Mouse (Mus musculus): Measurements from ENCODE around the gene Kif1b.

Gene Kif1b

DNA sequence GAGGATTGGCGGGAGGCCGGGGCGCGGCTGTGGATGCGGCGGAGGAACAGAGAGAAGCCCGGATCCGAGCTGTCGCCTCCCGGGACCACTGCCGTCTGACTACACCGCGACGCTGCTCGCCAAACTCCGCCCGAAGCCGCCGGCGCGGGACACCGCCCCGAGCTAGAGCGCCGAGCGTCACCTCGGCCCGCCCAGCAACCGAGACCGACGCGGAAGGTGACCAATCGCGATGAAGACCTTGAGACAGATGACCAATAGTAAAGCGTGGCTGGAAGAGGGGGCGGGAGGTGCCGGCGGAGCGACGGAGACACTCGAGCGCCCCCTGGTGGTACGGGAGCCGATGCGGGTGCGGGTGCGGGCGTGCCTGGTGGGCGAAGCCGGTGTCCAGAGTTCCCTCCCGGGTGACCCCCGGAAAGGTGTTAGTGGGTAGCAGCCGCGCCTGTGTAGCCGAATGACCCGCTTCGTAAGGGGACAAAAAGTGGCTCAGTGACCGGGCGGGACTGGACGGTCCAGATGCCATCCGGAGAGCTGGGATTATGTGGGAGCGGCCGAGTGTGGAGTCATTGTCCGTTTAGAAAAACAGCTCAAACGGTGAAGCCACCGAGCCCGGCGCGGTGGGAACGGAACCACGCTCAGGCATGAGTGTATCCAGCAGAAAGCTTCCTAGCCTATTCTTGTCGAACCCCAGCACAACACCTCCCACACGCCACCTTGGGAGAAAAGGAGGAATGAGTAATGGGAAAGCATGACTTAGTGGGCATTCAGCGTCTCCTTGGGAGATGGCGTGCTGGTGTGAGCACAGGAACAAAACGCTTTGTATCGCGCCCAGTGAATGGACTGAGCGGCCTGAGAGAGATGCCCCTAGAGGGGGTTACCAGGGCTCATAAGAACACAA, at the start of gene Kif1b:
Kif1b (minus strand) TSS at position 98 of the 895 bp plus-strand sequence.
- DNase-seq, result peak; percentile 98

DNA sequence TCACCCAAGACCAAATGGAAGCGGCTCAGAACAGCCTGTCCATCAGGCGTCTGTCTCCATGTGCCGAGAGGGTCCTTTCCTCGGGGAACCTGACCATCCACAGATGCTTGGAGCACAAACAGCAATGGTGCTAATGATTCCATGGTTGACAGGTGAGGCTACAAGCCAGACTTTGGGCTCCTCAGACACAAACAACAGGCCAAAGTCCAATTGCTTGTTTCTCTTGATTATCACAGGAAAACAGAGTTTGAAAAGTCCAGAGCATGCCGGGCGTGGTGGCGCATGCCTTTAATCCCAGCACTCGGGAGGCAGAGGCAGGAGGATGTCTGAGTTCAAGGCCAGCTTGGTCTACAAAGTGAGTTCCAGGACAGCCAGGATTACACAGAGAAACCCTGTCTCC, 47.2 kb upstream of the Kif1b start:
- DNase-seq, result no peak

DNA sequence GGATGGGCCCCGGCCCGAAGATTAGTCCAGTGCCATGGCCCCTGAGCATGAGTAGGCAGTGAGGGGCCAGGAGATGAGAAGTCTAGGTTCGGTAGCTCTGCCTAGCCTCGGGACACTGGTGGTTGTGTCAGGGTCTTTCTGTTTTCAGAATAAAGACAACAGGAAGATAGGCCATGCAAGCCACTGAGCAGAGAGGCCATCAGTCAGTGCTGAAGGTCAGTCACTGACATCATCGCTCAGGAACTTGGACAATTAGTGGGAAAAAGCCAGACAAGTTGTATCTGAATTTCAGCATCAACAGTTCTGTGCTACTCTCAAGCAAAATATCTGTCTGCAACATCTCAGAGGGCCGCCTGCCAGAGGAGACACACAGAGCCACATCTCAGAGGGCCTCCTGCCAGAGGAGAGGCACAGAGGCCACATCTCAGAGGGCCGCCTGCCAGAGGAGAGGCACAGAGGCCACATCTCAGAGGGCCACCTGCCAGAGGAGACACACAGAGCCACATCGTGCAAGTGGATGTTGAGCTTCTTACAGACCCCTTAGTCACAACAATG, 44.2 kb upstream of the Kif1b start:
- no peak for DNase-seq

DNA sequence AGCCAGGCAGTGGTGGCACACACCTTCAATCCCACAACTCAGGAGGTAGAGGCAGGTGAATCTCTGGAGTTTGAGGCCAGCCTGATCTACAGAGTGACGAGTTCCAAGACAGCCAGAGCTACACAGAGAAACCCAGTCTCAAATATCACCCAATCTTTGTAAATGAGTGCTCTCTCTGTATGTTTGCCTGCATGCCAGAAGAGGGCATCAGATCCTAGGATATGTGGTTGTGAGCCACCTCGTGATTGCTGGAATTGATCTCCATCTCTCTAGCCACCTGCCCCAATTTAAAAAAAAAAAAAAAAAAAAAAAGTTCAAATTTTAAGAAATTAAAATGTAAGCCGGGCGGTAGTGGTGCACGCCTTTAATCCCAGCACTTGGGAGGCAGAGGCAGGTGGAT, 41.5 kb upstream of the Kif1b start:
- no peak for DNase-seq

DNA sequence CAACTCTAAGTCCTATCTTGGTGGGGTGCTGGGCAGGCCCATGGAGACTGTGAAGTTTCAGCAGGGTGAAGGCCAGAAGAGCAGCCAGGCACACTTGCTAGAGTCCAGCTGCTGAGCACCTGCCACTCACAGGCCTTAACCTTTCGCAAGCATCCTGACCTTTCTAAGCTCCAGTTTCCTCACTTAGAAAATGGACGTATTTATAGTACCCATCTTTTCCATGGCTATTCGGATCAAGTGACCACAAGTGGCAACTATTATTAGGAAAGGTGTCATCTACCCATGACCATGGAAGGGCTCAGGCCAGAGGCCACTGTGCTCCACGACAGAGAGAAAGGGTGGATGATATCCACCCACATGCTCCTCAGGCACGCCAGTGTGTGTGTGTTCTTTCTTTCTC, 38.4 kb upstream of the Kif1b start:
- DNase-seq, result no peak

DNA sequence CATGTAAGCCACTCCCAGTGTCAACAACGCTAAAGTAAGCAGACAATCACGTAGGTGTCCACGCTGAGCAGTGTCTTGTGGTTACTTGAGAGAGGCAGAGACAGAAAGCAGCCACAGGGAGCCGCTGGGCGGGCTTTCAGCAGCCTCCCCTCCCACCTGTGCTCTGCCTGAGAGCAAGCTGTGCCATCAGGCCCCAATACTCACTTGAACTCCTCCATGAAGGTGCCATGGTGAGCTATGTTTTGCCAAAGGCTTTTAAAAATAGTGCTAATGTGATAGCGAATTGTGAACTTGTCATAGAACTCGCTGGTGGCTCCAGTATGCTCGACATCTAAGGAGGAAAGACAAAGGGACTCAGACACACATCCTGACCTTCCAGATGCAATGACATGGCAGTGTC, 36.8 kb upstream of the Kif1b start:
- no peak for DNase-seq

DNA sequence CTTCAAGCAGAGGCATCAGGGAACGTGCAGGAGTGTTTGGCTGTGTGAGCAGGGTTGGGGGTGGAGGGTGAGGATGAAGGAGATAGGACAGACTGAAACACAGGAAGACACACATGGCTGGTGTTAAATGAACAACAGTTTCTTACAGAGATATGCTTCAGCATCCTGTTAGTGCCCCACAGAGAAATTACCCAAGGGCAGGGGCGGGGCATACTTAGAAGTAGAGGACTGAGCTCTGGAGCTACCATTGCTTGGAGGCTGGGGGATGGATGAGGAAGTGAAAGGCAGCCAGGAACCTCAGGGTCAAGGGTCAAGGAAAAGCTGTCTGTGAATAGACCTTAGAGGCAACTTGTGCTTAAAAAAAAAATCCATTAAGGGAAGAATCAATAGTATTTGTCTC, 33.2 kb upstream of the Kif1b start:
- no peak for DNase-seq

DNA sequence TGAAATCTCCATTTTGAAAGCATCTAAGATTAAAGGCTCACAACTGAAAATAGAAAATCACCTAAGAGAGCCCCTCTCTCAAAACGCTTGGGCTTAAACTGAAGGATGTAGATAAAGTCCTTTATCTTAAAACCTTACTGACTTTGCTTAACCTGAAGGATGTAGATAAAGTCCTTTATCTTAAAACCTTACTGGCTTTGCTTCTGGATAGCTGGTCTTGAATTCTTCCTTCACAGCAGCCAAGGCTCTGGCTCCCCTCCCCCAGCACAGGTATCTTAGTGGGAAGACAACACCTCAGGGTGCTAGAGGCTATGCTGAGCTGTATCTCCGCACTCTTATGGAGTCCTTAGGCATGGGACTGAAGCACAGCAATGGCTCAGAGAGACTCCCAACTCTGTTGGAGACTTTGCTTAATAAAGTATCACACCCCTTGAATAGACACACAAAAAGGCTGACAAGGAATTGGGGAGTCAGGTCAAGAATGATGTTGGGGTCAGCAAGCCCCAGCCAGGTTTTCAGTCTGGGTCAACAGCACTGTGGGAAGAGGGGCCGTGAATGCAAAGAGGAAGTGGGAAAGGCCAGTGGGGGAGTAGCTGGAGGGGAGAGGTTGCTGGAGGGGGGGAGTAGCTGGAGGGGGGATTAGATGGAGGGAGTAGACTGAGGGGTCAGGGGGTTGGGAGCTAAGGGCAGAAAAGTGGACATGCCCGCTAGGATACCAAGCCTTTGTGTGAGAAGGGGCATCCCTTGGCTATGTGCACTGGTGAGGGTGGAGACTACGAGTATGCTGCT, 32.1 kb upstream of the Kif1b start:
- DNase-seq, result no peak

DNA sequence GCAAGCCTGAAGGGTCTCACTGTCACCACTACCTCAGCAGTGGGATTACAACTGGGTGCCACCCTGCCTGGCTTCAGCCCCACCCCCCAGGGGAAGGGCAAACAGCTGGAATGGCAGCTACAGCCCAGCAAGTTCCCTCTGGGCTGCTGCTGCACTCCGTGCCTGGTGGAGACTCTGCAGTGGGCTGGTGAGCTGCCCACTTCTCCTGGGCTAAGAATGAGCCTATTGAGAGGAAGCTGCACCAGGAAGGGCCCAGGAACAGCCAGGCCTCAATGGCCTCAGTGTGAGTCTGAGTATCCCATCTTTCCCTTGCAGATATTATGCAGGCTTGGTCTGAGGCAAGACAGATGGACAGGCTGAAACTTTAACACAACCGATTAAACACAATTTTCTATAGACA, 30.6 kb upstream of the Kif1b start:
- no peak for DNase-seq

DNA sequence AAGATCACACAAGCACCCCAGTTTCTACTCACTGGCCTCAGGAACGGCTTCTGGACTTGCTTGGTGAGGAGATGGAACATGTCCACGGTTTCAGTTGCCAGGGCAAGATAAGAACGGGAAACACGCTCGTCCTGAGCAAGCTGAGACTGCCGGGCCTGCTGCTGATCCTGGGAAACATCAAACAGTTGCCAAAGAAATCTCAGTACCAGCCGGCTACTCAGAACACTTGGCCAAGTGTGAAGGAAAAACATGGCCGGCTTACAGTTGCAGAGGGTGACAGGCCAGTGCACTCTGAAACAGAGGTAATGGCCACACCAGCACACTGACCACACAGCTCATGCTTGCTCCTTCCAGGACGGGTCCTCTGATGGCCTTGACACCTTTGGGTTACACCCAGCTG, 29.9 kb upstream of the Kif1b start:
- no peak for DNase-seq

DNA sequence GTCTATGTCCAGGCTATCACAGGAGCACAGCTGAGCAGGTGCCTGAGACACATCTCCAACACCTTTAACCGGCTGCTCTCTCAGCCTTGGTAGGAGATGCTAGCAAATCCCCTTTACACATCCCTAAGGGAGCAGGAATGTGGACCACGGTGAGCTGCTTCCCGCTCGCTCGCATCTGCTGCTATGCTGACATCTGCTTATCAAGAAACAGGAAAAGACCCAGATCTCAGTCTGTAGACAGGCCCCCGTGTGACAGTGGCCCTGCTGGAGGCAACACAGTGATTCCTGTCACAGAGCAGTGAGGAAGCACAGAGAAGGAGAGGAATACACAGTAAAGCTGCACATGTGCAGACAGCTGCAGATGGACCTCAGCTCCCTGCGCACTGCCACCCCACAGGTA, 28.8 kb upstream of the Kif1b start:
- DNase-seq, result no peak

DNA sequence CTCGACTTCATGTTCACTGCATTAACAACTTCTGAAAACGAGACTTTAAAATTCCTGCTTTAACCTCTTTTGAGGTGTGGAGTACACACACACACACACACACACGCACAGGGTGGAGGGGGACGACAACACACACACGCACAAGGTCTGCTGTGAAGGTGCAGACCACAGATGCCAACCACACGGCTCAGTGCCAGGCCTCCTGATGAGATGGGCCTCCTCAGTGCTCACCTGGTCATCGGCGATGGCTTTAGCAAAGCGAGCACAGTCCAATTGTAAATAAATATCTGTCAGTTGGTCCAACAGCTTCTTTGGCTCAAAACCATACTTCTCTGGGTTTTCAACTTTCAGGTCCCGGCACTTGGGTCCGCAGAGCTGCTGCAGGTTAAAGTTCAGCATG, 27.4 kb upstream of the Kif1b start:
- DNase-seq, result no peak

DNA sequence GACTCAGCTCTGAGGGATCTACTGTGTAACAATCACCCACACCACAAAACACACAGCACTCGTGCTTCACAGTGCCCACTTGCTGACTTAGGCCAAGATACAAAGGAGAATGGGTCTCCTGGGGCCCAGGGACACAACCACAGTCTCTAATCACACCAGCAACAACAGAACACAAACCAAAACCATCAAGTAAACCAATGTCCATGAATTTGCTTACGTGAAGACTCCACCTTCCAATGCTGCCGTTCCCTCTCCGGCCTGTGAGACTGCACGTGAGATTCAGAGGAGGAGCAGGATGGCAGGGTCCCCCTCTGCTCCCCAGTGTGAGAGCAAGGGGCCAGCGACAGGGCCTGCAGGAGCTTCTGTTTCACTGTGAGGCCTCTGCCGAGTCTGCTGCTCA, 25.2 kb upstream of the Kif1b start:
- no peak for DNase-seq

DNA sequence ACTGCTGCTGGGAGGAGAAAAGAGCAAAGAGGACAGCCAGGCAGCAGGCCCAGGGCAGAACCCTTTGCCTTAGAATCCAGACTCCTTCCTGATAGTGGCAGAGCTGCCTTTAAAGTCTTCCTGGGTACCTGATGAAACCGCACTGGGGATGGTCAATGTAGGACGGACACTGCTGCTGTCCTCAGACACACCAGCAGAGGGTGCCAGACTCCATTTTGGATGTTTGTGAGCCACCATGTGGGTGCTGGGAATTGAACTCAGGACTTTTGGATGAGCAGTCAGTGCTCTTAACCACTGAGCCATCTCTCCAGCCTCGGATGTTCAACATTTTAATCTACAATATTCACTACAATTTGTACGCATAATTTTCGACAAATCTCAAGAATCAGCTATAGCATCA, 23.0 kb upstream of the Kif1b start:
- DNase-seq, result no peak

DNA sequence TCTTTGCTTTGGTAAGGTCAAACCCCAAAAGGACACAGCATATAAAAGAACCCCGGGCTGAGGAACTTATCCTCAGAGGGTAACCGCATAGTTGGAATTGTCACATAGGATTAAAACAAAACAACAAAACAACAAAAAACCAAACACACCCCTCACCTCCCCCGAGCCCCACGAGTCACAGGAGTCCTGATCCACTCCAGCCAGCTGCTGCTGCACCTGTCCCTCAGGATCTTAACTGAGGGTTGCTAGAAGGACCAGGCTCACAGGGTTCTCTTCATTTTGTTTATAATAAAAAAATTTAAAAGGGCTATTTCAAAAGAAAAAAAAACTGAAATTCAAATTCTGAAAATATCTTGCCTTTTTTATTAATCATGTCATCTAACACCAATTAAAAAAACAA, 21.2 kb upstream of the Kif1b start:
- no peak for DNase-seq

DNA sequence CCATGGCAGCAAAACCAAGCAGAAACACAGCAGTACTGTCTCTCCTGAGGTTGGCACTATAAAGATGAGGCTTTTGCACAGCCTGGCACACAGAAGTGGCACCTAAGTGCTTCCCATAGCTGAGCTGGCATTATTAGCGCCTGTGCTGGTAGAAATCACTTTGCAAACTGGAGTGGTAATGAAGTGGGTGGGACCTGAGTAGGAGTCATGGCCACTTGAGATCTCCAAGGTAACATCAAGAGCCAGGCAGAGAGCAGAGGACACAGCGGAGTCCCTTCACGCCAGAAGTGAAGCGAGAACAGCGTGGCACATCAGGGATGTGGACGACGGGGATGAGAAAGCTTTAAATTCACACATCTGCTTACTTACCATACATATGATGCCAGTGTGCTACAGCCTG, 19.8 kb upstream of the Kif1b start:
- peak; percentile 29 for DNase-seq

DNA sequence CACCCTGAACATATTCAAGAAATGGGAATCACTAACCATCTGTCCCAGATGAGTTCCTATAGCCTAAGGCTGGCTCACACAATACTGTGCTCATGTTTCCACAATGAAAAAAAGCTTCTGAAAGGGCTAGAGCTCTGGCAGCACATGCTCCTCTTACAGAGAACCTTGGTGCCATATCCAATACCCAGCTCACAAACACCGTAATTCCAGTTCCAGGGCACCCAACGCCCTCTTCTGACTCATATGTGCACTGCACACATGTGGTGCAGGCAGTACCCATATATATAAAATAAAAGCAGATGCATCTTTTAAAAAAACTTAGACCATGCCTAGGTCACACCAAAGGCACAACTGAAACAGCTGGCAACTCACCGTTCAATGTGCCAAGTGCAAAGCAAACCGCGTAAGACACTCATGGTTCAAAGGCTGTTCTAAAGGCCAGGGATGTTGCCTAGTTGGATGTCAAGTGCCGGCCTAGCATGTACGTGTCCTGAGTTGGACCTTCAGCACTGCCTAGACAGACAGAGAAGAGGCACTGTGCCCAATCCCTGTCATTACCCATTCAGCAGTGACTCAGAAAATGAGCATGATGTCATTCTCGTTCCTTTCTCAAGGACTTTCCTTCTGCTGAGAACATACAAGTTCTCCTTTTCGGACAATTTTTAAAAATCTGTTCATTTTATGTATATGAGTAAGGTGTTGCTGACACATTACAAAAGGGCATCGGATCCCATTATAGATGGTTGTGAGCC, 18.1 kb upstream of the Kif1b start:
- DNase-seq, result peak; percentile 36

DNA sequence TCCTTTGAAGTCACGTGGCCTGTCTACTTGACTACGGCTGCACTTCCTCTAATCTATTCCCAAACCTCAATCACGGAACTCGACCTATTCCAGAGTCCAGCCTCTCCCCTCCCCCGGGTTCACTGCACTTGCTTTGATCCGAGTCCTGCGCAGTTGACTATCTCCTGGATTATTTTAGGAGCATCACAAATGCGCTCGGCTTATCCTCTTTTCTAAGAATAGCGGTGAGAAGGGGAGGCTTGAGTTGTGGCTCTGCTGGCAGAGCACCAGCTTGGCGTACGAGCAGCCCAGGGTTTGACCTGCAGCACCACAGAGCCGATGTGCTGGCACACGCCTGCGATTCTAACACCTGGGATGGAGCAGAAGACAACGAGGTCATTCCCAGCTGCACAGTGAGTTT, 16.2 kb upstream of the Kif1b start:
- no peak for DNase-seq

DNA sequence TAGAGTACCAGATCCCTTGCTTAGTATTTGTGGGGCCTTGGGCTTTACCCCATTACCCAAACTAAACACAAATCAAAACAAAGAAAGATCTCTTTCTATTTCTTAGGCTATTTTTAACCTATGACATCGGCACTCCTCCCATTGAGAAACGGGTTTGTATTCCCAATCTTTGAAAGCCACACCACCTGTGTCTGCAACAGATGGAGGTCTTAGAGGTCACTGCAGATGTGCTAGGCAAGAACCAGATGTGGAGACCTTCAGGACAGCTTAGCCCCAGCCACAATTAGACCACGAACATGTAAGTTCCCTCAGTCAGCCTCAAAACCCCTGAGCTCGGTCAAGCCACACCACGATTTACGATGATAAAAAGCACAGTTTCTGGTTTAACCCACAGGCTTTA, 15.2 kb upstream of the Kif1b start:
- DNase-seq, result no peak

DNA sequence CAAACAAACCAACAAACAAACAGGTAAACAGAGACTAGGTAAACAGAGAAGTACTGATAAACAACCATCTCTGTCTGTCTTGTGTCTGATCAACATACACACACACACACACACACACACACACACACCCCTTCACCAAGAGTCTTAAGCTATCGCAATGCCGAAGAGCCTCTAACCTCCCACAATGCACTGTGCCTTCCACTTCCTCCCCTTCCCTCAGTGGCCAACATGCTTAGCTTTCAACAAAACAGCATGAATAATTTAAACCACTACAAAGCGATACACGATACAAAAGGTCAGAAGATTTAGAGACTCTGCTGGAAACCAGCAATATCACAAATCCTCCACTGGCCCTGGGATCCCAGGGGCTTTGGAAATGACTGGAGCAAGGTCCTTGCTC, 14.8 kb upstream of the Kif1b start:
- no peak for DNase-seq

DNA sequence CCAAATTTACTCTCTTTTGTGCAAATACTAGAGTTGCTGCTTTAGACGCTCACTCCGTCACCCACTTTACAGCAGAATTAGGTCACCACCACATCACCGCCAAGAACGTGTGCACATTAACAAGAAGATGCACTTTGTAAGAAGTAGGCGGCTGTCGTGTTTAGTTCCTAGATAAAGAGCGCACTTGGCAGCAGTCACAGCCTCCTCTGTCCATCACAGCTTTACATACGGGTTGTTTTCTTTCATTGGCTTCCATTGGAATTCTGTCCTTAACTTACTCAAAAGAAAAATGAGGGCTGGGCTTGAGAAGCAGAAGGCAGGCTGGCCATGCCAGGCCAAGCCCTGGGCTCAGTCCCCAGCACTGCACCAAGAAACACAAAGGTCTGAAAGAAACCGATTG, 11.6 kb upstream of the Kif1b start:
- DNase-seq, result no peak

DNA sequence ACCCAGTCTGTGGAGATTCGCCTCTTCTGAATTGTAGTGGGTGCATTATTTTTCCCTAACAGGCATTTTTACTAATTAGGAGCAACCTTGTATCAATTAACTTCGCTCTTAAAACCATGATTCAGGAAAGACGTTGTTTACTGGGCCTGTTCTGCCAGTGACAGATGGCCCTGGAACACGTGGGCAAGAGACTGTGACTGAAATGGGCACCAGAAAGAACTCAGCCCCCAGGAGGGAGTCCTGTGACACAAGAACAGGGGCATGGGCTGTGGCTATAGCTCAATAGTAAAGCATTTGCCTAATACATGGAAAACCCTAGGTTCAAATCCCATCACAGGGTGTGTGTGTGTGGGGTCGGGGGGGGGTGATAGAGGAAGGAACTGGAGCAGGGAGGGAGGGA, 9.9 kb upstream of the Kif1b start:
- no peak for DNase-seq

DNA sequence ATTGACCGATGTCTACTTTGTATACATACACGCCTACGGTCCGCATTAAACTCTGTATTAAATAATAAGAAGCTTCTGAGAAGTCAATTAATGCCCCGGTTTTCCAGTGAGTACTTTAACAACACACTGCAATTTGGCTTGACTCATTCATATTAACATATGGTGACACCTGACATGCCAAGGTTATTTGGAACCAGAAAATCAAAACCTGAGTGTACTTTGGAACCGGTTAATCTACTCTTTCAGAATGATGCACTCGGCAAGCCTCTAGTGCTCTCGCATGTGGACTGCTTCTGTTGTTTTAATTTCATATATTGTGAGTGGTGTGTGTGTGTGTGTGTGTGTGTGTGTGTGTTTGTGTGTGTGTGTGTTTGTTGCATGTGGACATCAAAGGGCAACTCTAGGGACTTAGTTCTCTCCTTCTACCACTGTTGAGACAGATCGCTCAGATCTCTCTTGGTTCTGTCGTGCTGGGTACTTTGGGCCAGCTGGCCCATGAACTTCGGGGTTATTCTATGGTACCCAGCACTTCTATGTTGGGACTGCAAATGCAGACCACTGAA, 6.9 kb upstream of the Kif1b start:
- no peak for DNase-seq

All from lung, postnatal 10 days (tissue).